Mouse (Mus musculus): ENCODE data around the gene Gm48552. TPM values are rescaled to one million over a fixed set of nuclear protein-coding genes. Genes with fewer than 3 reads are reported as not detected.

The Gm48552 gene
- total and polyA plus RNA-seq, 3 experiments: 0.46 to 1.1 (median 0.98) TPM

DNA sequence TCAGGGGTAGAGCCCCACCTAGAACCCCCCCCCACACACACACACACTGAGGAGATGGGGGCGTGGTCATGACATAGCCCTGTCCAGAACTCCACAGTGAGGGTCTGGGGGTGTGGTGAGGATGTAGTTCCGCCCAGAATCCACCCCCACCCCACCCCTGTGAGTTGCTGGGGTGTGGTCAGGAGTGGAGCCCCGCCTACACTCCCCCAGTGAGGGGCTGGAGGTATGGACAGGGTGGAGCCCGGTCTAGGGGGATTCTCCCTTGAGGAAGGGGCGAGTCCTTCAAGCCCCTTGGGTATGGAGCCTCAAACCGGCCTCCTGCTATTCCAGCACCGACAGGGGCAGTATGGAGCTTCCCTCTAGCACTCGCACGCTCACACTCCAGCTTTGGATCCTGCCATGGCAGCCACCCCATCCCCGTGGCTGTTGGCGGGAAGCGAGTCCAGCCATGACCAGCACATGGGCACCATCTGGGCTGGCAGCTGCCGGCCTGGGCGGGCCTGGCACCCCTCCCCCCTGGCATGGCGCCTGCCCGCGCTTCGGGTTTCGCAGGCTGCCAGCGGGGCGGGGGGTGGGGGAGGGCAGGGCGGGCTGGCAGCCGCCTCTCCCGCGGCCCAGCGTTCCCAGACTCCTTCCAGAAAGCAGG is 27.9 kb downstream of the Gm48552 start:
- in situ Hi-C loops (cut with MboI; ENCODE audit: low pct_ligation_motif_present, low pct_unique_long_range_greater_than_20kb, low sequenced_read_pairs): no loop called here
- Histone ChIP-seq H3K27me3 (replicated peaks) (no peaks in the 10 kb centered on the region), H3K79me2 (replicated peaks; ENCODE audit: control insufficient read depth, extremely low read depth, insufficient read depth, poor library complexity, severe bottlenecking) (peaks cover 10% of the 10 kb centered on the region; the same call in 1 of the 2 replicates), H3K9ac (ENCODE audit: insufficient read depth, low read depth) (no peak overlapping the region), H3K4me2 (ENCODE audit: insufficient read depth, low read depth, poor library complexity, severe bottlenecking) (no peak overlapping the region), H3K9me3 (replicated peaks; ENCODE audit: low read length) (no peaks in the 10 kb centered on the region), H3K4me3 (replicated peaks in 1 of 3; ENCODE audit: low read depth in 2 of 3, low read length in 2 of 3, poor library complexity in 1 of 3) (no peak overlapping the region), H3K36me3 (replicated peaks in 1 of 2; ENCODE audit: control insufficient read depth in 1 of 2, insufficient read depth in 1 of 2, low read length in 1 of 2) (peaks cover 31 to 64% of the 10 kb centered on the region in 2 experiments), H3K4me1 (ENCODE audit: control insufficient read depth in 1 of 2, insufficient read depth in 2 of 2) (peaks cover 35 to 44% of the 10 kb centered on the region in 2 experiments), H3K27ac (ENCODE audit: insufficient read depth, low read depth) (no peak overlapping the region)
- TF ChIP-seq E2F4 (IDR thresholded peaks at IDR 0.05; ENCODE audit: insufficient replicate concordance, low read depth, low read length): no peak
- no peak for TF ChIP-seq MEF2A (IDR thresholded peaks at IDR 0.05; ENCODE audit: borderline replicate concordance, low read depth, low read length)
- no peak for TF ChIP-seq TBP (conservative IDR thresholded peaks at IDR 0.05; ENCODE audit: low read depth, low read length)
- TF ChIP-seq JUN (IDR thresholded peaks at IDR 0.05; ENCODE audit: insufficient read depth, low read depth, low read length): no peak
- no peak for TF ChIP-seq ETS1 (conservative IDR thresholded peaks at IDR 0.05; ENCODE audit: low read depth, low read length)
- no peak for TF ChIP-seq ZNF384 (IDR thresholded peaks at IDR 0.05; ENCODE audit: low read depth, low read length)
- TF ChIP-seq ZKSCAN1 (IDR thresholded peaks at IDR 0.05; ENCODE audit: borderline replicate concordance, low read depth, low read length): no peak
- TF ChIP-seq EP300 (IDR thresholded peaks at IDR 0.05; ENCODE audit: low read length): no peak
- TF ChIP-seq BHLHE40 (IDR thresholded peaks at IDR 0.05; ENCODE audit: low read depth, low read length): no peak
- no peak for TF ChIP-seq USF1 (IDR thresholded peaks at IDR 0.05; ENCODE audit: low read depth, low read length)
- TF ChIP-seq CHD2 (IDR thresholded peaks at IDR 0.05; ENCODE audit: low read length): no peak
- TF ChIP-seq ZC3H11A (IDR thresholded peaks at IDR 0.05; ENCODE audit: low read depth, low read length): no peak
- dilution Hi-C loops (cut with MboI; ENCODE audit: extremely low pct_ligation_motif_present, extremely low pct_unique_long_range_greater_than_20kb, low sequenced_read_pairs): no loop called here
- no peak for DNase-seq (ENCODE audit: extremely low read depth)

DNA sequence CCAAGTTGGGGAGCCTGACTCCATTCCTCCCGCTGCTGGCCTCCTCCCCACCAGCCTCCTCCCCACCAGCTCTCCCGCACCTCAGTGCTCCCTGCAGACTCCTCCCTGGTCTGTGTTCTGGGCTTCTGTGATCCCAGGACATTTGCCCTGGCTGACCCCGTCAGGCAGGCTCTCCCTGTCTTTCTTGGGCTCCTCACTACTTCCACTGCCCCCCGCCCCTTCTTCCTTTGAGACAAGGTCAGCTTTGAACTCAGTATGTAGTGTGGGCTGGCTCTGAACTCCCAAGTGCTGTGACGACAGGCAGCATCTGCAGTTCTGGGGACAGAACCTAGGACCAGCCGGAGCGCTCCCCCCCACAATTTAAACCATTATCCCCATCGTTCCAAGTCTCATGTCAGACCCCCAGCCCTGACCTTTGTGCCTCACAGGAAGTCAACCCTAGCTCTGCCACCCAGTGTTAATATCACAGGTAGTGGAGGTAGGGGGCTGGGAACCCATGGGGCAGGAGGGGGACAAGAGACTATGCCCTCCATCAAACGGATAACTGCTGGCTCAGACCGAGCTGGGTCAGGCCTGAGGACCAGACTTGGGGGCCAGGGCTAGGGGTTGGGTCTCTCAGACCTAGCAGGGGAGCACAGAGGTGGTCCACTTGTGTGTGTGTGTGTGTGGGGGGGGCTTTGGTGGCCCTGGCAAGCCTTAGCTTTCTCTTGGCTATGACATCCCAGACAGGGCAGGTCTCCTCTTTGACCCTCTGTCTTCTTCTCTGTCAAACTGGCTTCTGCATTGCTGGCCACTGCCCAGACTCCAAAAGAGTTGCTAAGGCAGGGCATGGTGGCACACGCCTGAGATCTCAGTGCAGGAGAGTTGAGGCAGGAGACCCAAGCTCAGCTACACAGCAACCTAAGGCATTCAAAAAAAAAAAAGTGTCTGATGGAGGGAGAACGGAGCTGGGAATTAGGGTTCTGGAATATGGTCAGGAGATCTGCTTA is 28.7 kb downstream of the Gm48552 start:
- in situ Hi-C loops (cut with MboI; ENCODE audit: low pct_ligation_motif_present, low pct_unique_long_range_greater_than_20kb, low sequenced_read_pairs): no loop called here
- dilution Hi-C loops (cut with MboI; ENCODE audit: extremely low pct_ligation_motif_present, extremely low pct_unique_long_range_greater_than_20kb, low sequenced_read_pairs): no loop called here
- no peaks in the 10 kb centered on the region for H3K9me3 ChIP-seq (replicated peaks; ENCODE audit: low read length)
- peaks cover 31 to 58% of the 10 kb centered on the region in 2 experiments for H3K36me3 ChIP-seq (replicated peaks in 1 of 2; ENCODE audit: control insufficient read depth in 1 of 2, insufficient read depth in 1 of 2, low read length in 1 of 2)
- no peaks in the 10 kb centered on the region for H3K27me3 ChIP-seq (replicated peaks)
- peaks cover 10% of the 10 kb centered on the region for H3K79me2 ChIP-seq (replicated peaks; ENCODE audit: control insufficient read depth, extremely low read depth, insufficient read depth, poor library complexity, severe bottlenecking)
- H3K27ac ChIP-seq (ENCODE audit: insufficient read depth, low read depth): no peak overlapping the region
- no peak for DNase-seq (ENCODE audit: extremely low read depth)
- TF ChIP-seq ZMIZ1 (IDR thresholded peaks at IDR 0.05; ENCODE audit: low read depth, low read length) (no peak), BHLHE40 (IDR thresholded peaks at IDR 0.05; ENCODE audit: low read depth, low read length) (no peak), MEF2A (IDR thresholded peaks at IDR 0.05; ENCODE audit: borderline replicate concordance, low read depth, low read length) (no peak), SMC3 (IDR thresholded peaks at IDR 0.05; ENCODE audit: low read depth, low read length) (no peak), TBP (conservative IDR thresholded peaks at IDR 0.05; ENCODE audit: low read depth, low read length) (no peak), CHD1 (IDR thresholded peaks at IDR 0.05; ENCODE audit: low read depth, low read length) (no peak), CHD2 (IDR thresholded peaks at IDR 0.05; ENCODE audit: low read length) (no peak), ZNF384 (IDR thresholded peaks at IDR 0.05; ENCODE audit: low read depth, low read length) (no peak), HCFC1 (IDR thresholded peaks at IDR 0.05; ENCODE audit: low read depth, low read length) (no peak), JUN (IDR thresholded peaks at IDR 0.05; ENCODE audit: insufficient read depth, low read depth, low read length) (no peak), PAX5 (IDR thresholded peaks at IDR 0.05; ENCODE audit: low read length) (no peak), NRF1 (IDR thresholded peaks at IDR 0.05; ENCODE audit: low read depth, low read length) (no peak), RAD21 (IDR thresholded peaks at IDR 0.05; ENCODE audit: low read depth, low read length) (no peak), USF1 (IDR thresholded peaks at IDR 0.05; ENCODE audit: low read depth, low read length) (no peak)
- H3K4me3 ChIP-seq (replicated peaks in 1 of 3; ENCODE audit: low read depth in 2 of 3, low read length in 2 of 3, poor library complexity in 1 of 3): no peak overlapping the region
- no peak overlapping the region for H3K4me2 ChIP-seq (ENCODE audit: insufficient read depth, low read depth, poor library complexity, severe bottlenecking)
- no peak overlapping the region for H3K9ac ChIP-seq (ENCODE audit: insufficient read depth, low read depth)
- H3K4me1 ChIP-seq (ENCODE audit: control insufficient read depth in 1 of 2, insufficient read depth in 2 of 2): peaks cover 27 to 36% of the 10 kb centered on the region in 2 experiments
